Mouse (Mus musculus): ENCODE data around the gene Dusp10. TPM values are rescaled to one million over a fixed set of nuclear protein-coding genes. Genes with fewer than 3 reads are reported as not detected.

The Dusp10 gene
- polyA plus RNA-seq, 1 experiment from 2014 or later: 5.8 TPM

GRCm38 (mm10) chr1:184042745-184043144, 29.6 kb downstream of the Dusp10 start:
- WGBS: 78% methylated on average over 9 of the region's 9 CpGs
- H3K4me3 ChIP-seq (ENCODE audit: low read depth, low read length): no peak overlapping the region

DNA sequence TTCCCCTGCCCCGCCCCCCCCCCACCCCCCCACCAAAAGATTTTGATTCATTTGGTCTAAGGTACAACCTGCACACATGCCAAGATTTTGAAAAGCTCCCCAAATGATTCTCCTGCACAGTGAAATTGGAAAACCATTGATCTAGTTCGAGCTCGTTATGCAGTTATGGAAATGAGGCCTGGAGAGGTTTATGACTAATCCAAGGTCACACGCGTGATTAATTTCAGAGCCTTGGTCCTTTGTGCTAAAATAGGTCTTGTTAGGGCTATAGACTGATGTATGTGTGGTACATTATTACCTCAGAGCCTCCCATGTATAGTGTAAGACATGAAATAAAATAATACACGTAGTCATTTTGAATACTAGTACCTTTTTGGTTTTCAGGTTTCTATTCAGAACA, 30.3 kb downstream of the Dusp10 start:
- Histone ChIP-seq H3K9me3 (ENCODE audit: control insufficient read depth, low read length) (no peaks in the 10 kb centered on the region), H3K27ac (ENCODE audit: low read depth, low read length) (no peak overlapping the region), H3K27me3 (ENCODE audit: control insufficient read depth, insufficient read depth, low read length) (no peaks in the 10 kb centered on the region), H3K4me2 (ENCODE audit: low read depth) (no peak overlapping the region), H3K4me1 (ENCODE audit: control insufficient read depth, insufficient read depth, low read length) (peaks cover 4% of the 10 kb centered on the region; the same call in 1 of the 2 replicates), H3K4me3 (ENCODE audit: low read depth, low read length) (no peak overlapping the region), H3K36me3 (ENCODE audit: control insufficient read depth, insufficient read depth, low read length) (no peaks in the 10 kb centered on the region), H3K9ac (ENCODE audit: low read length) (no peak overlapping the region)
- DNase-seq (ENCODE audit: low spot score) (no peak), ATAC-seq (ENCODE audit: insufficient read depth, low FRiP score, low TSS enrichment) (no peak)
- WGBS: 94% methylated on average over 5 of the region's 6 CpGs

More at GRCm38 (mm10) chr1:184042745-184043144, 29.6 kb downstream of the Dusp10 start:
- Histone ChIP-seq H3K27me3 (ENCODE audit: control insufficient read depth, insufficient read depth, low read length) (no peaks in the 10 kb centered on the region), H3K9ac (ENCODE audit: low read length) (no peak overlapping the region), H3K36me3 (ENCODE audit: control insufficient read depth, insufficient read depth, low read length) (no peaks in the 10 kb centered on the region), H3K9me3 (ENCODE audit: control insufficient read depth, low read length) (no peaks in the 10 kb centered on the region), H3K4me1 (ENCODE audit: control insufficient read depth, insufficient read depth, low read length) (peaks cover 4% of the 10 kb centered on the region; the same call in 1 of the 2 replicates), H3K4me2 (ENCODE audit: low read depth) (no peak overlapping the region), H3K27ac (ENCODE audit: low read depth, low read length) (no peak overlapping the region)
- DNase-seq (ENCODE audit: low spot score): no peak
- ATAC-seq (ENCODE audit: insufficient read depth, low FRiP score, low TSS enrichment): no peak

DNA sequence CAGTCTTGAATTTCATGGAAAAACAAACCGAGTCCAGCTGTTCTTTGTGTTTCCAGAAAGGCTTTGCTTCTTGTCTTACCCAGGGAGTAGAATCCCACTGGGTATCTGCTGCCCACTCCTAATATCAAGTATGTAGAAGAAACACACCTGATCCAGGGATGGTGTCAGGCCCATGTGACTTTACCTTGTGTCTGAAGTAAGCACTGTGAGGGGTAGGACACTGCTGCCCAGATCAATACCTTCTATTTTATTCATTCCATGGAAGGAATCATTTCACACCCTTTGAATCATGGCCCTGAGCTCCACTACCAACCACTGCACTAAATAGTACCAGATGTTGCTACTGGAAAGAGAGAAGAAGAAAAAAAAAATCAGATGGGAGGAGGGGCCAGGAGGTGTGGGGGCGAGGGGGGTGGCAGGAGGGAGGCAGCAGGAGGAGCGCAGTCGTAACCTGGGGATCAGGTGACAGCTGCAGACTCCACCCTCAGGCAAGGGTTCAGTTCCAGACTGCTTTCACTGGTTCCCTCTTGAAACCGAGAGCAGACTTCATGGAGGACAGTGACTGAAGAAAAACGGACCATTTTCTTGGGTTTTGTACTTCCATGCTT, 33.1 kb downstream of the Dusp10 start:
- Histone ChIP-seq H3K27ac (ENCODE audit: low read depth, low read length) (no peak overlapping the region), H3K4me2 (ENCODE audit: low read depth) (no peak overlapping the region), H3K4me1 (ENCODE audit: control insufficient read depth, insufficient read depth, low read length) (peaks cover 4% of the 10 kb centered on the region; the same call in 1 of the 2 replicates), H3K27me3 (ENCODE audit: control insufficient read depth, insufficient read depth, low read length) (no peaks in the 10 kb centered on the region), H3K4me3 (ENCODE audit: low read depth, low read length) (no peak overlapping the region), H3K36me3 (ENCODE audit: control insufficient read depth, insufficient read depth, low read length) (no peaks in the 10 kb centered on the region), H3K9me3 (ENCODE audit: control insufficient read depth, low read length) (no peaks in the 10 kb centered on the region), H3K9ac (ENCODE audit: low read length) (no peak overlapping the region)
- WGBS: 46% methylated on average over 6 of the region's 6 CpGs
- DNase-seq (ENCODE audit: low spot score) (peak; percentile 36), ATAC-seq (ENCODE audit: insufficient read depth, low FRiP score, low TSS enrichment) (no peak)

DNA sequence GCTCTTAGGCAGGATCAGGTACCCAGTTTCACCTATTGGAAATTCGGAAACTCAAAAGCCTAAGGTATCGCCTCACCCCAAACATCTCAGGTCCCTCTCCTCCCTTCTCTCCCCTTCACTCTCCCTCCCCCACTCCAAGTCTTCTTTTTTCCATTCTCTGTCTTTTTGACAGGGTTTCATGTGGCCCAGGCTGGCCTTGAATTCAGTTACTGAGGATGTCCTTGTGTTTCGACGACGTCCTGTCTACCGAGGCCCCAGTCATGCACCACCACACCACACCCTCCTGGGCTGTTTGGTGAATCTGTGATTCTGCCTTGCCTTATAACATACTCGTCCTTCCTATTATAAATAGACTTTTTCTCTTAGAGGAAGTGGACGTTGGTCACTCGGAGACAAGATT, 34.7 kb downstream of the Dusp10 start:
- 91% methylated on average over 9 of the region's 9 CpGs for WGBS
- DNase-seq (ENCODE audit: low spot score) (no peak), ATAC-seq (ENCODE audit: insufficient read depth, low FRiP score, low TSS enrichment) (no peak)
- Histone ChIP-seq H3K4me3 (ENCODE audit: low read depth, low read length) (no peak overlapping the region), H3K4me1 (ENCODE audit: control insufficient read depth, insufficient read depth, low read length) (peaks cover 2% of the 10 kb centered on the region; the same call in 1 of the 2 replicates), H3K36me3 (ENCODE audit: control insufficient read depth, insufficient read depth, low read length) (no peaks in the 10 kb centered on the region), H3K27me3 (ENCODE audit: control insufficient read depth, insufficient read depth, low read length) (no peaks in the 10 kb centered on the region), H3K9me3 (ENCODE audit: control insufficient read depth, low read length) (no peaks in the 10 kb centered on the region), H3K9ac (ENCODE audit: low read length) (no peak overlapping the region), H3K27ac (ENCODE audit: low read depth, low read length) (no peak overlapping the region), H3K4me2 (ENCODE audit: low read depth) (no peak overlapping the region)

DNA sequence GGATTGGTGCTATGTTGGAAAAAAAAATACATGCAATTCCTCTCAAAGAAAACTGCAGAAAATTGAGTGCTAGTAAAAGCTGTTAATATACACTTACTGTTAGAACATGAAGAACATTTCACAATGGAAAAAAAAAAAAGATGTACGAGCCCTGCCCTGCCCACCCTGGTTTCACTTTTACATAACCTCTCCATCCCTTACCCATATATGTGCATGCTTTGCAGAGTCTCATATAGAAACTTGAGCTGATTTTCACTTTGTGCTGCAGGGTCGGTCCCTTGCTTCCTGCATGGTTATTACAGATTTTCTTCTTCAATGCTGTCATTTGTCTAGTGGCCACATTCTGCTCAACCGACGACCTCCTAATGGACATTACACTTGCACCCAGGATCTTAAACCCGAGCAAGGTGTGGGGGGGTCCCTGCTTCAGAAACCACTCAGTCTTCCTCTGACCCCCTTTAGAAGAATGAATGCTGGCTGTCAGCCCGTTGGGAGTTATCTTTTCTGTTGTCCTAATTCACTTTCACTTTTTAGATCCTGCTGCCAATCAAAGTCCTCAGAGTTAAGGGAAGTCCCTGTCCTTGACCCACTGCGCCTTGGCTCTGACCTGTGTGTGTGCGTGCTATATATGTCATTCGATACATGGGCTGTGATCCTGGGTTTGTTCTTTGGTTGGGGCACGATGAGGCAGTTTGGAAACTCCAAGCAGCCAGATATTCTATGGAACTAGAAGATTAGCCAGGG, 35.7 kb downstream of the Dusp10 start:
- Histone ChIP-seq H3K27ac (ENCODE audit: low read depth, low read length) (no peak overlapping the region), H3K36me3 (ENCODE audit: control insufficient read depth, insufficient read depth, low read length) (no peaks in the 10 kb centered on the region), H3K27me3 (ENCODE audit: control insufficient read depth, insufficient read depth, low read length) (no peaks in the 10 kb centered on the region), H3K4me1 (ENCODE audit: control insufficient read depth, insufficient read depth, low read length) (peaks cover 2% of the 10 kb centered on the region; the same call in 1 of the 2 replicates), H3K9ac (ENCODE audit: low read length) (no peak overlapping the region), H3K4me2 (ENCODE audit: low read depth) (no peak overlapping the region), H3K4me3 (ENCODE audit: low read depth, low read length) (no peak overlapping the region), H3K9me3 (ENCODE audit: control insufficient read depth, low read length) (no peaks in the 10 kb centered on the region)
- WGBS: 78% methylated on average over 10 of the region's 10 CpGs
- ATAC-seq (ENCODE audit: insufficient read depth, low FRiP score, low TSS enrichment): no peak
- no peak for DNase-seq (ENCODE audit: low spot score)

- no peaks in the 10 kb centered on the region for H3K9me3 ChIP-seq (ENCODE audit: control insufficient read depth, low read length)
- no peaks in the 10 kb centered on the region for H3K4me1 ChIP-seq (ENCODE audit: control insufficient read depth, insufficient read depth, low read length)
- no peak overlapping the region for H3K27ac ChIP-seq (ENCODE audit: low read depth, low read length)
- no peak overlapping the region for H3K4me3 ChIP-seq (ENCODE audit: low read depth, low read length)
- WGBS: 66% methylated on average over 1 of the region's 1 CpGs
- no peak overlapping the region for H3K9ac ChIP-seq (ENCODE audit: low read length)
- ATAC-seq (ENCODE audit: insufficient read depth, low FRiP score, low TSS enrichment) (no peak), DNase-seq (ENCODE audit: low spot score) (no peak)
- H3K27me3 ChIP-seq (ENCODE audit: control insufficient read depth, insufficient read depth, low read length): no peaks in the 10 kb centered on the region
- H3K4me2 ChIP-seq (ENCODE audit: low read depth): no peak overlapping the region
- no peaks in the 10 kb centered on the region for H3K36me3 ChIP-seq (ENCODE audit: control insufficient read depth, insufficient read depth, low read length)
Observed at GRCm38 (mm10) chr1:184051286-184051685, 38.2 kb downstream of the Dusp10 start.

DNA sequence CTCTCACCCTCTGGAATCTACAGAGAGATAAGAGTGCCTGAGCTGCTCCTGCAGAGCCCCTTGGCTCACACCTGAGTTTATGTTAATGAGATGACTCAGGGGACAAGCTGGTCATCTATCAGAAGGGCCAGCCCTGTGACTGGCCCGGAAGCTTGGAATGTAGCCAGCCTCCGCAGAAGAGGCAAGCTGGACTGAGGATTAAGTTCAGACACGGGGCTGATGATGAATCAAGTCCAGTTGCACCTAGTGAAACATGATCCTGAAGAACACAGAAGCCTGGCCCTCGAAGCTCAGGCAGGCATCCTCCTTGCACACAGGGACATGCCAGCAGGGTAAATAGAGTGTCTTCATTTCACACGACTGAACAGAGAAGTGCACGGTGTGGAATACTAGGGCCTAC, 38.7 kb downstream of the Dusp10 start:
- DNase-seq (ENCODE audit: low spot score) (no peak), ATAC-seq (ENCODE audit: insufficient read depth, low FRiP score, low TSS enrichment) (no peak)
- H3K27me3 ChIP-seq (ENCODE audit: control insufficient read depth, insufficient read depth, low read length): no peaks in the 10 kb centered on the region

GRCm38 (mm10) chr1:184052331-184052730, 39.2 kb downstream of the Dusp10 start:
- DNase-seq (ENCODE audit: low spot score) (no peak), ATAC-seq (ENCODE audit: insufficient read depth, low FRiP score, low TSS enrichment) (no peak)
- Histone ChIP-seq H3K4me1 (ENCODE audit: control insufficient read depth, insufficient read depth, low read length) (no peaks in the 10 kb centered on the region), H3K9ac (ENCODE audit: low read length) (no peak overlapping the region), H3K4me3 (ENCODE audit: low read depth, low read length) (no peak overlapping the region), H3K9me3 (ENCODE audit: control insufficient read depth, low read length) (no peaks in the 10 kb centered on the region), H3K27ac (ENCODE audit: low read depth, low read length) (no peak overlapping the region), H3K27me3 (ENCODE audit: control insufficient read depth, insufficient read depth, low read length) (no peaks in the 10 kb centered on the region), H3K36me3 (ENCODE audit: control insufficient read depth, insufficient read depth, low read length) (no peaks in the 10 kb centered on the region), H3K4me2 (ENCODE audit: low read depth) (no peak overlapping the region)
- WGBS: 85% methylated on average over 4 of the region's 4 CpGs

More for the DNA sequence above, 38.7 kb downstream of the Dusp10 start:
- no peaks in the 10 kb centered on the region for H3K9me3 ChIP-seq (ENCODE audit: control insufficient read depth, low read length)
- H3K9ac ChIP-seq (ENCODE audit: low read length): no peak overlapping the region
- H3K4me1 ChIP-seq (ENCODE audit: control insufficient read depth, insufficient read depth, low read length): no peaks in the 10 kb centered on the region
- 49% methylated on average over 6 of the region's 6 CpGs for WGBS
- no peak overlapping the region for H3K27ac ChIP-seq (ENCODE audit: low read depth, low read length)
- H3K4me3 ChIP-seq (ENCODE audit: low read depth, low read length): no peak overlapping the region
- no peak overlapping the region for H3K4me2 ChIP-seq (ENCODE audit: low read depth)
- H3K36me3 ChIP-seq (ENCODE audit: control insufficient read depth, insufficient read depth, low read length): no peaks in the 10 kb centered on the region

DNA sequence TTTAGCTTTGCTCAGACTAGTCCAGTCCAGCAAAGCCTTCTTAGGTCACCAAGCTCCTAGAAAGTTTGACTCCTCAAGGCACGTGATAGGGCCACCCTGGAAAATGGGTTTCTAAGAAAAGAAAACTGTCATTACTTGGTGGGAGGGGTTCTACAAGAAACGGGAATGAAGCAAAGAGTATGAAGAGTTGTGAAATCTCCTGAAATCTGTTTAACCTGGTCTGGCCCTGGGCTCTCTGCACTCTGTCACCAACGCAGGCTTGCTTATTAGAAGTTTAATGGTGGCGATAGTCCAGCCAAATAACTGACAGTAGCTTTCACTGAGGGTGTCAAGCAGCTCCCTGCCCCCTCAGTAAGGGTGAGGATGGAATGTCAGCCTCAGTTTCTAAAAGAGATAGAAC, 40.0 kb downstream of the Dusp10 start:
- ATAC-seq (ENCODE audit: insufficient read depth, low FRiP score, low TSS enrichment): no peak
- Histone ChIP-seq H3K27ac (ENCODE audit: low read depth, low read length) (no peak overlapping the region), H3K36me3 (ENCODE audit: control insufficient read depth, insufficient read depth, low read length) (no peaks in the 10 kb centered on the region), H3K9me3 (ENCODE audit: control insufficient read depth, low read length) (no peaks in the 10 kb centered on the region), H3K4me1 (ENCODE audit: control insufficient read depth, insufficient read depth, low read length) (no peaks in the 10 kb centered on the region), H3K4me3 (ENCODE audit: low read depth, low read length) (no peak overlapping the region), H3K9ac (ENCODE audit: low read length) (no peak overlapping the region), H3K27me3 (ENCODE audit: control insufficient read depth, insufficient read depth, low read length) (no peaks in the 10 kb centered on the region), H3K4me2 (ENCODE audit: low read depth) (no peak overlapping the region)
- WGBS: 85% methylated on average over 4 of the region's 4 CpGs
- no peak for DNase-seq (ENCODE audit: low spot score)

All from neural tube, embryonic 11.5 days (tissue).